Mouse (Mus musculus): ENCODE measurements around the gene Gpr3.

Gene Gpr3

GRCm38 (mm10) chr4:133166773-133167172 is 45.6 kb downstream of the Gpr3 start:
- DNase-seq = no peak

- DNase-seq = no peak
These were observed 50.1 kb downstream of the Gpr3 start for GRCm38 (mm10) chr4:133162196-133162595.

- no peak for DNase-seq
These were observed 51.5 kb downstream of the Gpr3 start for GRCm38 (mm10) chr4:133160821-133161220.

- no peak for DNase-seq
These were observed 52.1 kb downstream of the Gpr3 start for GRCm38 (mm10) chr4:133160211-133160610.

GRCm38 (mm10) chr4:133159646-133160045 is 52.7 kb downstream of the Gpr3 start:
- DNase-seq = no peak

Measured in cerebellum, adult 8-10 months (tissue).